Mouse (Mus musculus) ZHBTc4 (cell line): Measurements from ENCODE around the gene Ak7.

Experiments used
- DNase-seq: peaks from one replicate; pipeline ENCODE4 v3.0.0-alpha.2; 2011; ENCODE audit warnings: low read depth, low spot score

Gene Ak7

DNA sequence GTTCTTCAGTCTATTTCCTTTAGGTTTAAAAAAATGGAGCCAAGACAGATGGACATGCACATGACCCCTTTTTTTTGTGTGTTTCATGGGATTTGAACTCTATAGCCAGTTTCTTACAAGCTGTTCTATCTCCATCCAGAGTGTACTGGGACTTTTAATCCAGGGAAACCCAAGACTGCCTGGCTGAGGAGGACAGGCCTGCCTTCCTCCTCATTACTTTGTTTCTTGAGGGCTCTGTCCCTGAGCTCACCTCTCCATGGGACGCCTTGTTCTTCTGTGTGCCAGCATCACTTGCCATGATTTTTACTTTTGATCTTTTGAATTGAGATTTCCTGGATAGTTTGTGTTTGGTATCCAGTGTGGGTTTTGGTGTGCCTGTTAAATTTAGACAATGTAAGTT, 80.3 kb downstream of the Ak7 start:
- no peak for DNase-seq

DNA sequence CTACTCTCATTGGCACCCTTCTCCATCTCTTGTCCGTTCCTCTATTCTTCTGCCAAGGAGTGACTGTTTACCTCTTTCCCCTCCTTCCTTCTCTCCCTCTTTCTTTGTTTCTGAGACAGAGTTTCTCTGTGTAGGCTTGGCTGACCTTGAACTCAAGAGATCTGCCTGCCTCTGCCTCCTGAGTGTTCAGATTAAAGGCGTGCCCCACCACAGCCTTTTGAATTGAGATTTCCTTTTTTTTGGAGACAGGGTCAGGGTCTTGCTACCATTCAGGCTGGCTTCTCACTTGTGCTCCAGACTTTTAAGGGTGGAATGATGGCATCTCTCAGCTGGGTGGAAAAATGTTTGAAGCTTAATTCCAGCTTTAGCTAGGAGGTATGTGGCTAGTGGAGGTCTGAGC, 81.8 kb downstream of the Ak7 start:
- DNase-seq = peak; percentile 72

DNA sequence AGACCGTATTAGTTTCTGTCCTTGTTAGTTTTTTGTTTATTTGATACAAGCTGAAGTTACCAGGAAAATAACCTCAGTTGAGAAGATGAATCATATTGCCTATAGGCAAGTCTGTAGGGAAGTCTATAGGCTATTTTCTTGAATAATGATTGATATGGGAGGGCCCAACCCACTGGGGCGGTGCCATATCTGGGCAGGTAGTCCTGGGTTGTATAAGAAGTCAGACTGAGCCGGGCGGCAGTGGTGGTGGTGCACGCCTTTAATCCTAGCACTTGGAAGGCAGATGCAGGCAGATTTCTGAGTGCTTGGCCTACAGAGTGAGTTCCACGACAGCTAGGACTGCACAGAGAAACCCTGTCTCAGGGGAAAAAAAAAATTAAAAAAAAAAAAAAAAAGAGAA, 84.1 kb downstream of the Ak7 start:
- peak; percentile 44 for DNase-seq

DNA sequence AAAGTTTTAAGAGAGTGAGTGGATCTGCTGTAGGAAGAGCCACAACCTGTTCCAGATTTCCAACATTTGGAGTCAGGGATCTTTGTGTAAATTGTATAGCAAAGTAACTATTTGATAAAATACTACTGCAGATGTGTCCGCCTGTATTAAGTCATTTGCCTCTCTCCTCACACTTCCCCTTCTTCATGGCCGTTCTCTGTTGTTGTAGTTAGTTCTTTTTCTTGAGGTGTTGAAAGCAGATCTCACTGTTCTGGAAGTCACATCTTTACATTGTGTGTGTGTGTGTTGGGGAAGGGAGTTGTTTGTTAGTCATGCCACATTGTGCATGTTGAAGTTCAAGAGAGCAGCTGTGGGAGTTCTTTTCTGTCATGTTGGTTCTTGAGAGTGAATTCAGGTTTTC, 89.1 kb downstream of the Ak7 start:
- no peak for DNase-seq

DNA sequence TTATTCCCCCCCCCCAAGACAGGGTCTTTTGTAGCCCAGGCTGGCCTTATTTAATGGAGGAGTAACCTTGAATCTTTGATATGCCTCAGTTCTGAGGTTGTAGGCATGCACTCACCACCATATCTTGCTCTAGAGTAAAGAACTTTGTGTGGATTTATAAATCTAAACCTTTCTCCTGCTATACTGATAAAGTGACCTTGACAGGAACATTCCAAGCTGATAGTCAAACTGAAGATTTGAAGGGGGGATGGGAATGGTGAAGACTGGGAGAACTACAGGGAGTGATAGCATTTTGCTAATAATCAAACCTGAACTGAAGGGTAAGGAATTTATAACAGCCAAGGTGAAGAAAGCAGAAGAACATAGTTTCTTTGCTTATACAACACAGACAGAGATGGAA, 92.2 kb downstream of the Ak7 start:
- DNase-seq = no peak

DNA sequence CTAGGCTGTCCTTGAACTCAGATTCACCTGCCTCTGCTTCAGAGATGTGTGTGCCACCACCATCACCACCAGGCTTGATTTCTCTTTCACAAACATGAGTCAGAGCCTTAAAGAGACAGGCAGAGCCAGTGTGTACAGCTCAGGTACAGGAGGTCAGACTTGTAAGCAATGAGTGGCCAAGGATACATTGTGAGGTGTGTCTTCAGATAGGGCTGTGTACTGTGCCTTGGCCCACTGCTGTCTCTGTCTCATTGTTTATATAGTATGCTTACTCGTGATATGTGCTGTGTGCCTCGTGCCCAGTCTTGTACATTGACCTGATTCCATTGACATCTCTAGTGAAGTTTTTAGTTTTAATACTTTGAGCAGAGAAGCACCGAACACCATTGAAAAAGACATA, 100.0 kb downstream of the Ak7 start:
- no peak for DNase-seq

DNA sequence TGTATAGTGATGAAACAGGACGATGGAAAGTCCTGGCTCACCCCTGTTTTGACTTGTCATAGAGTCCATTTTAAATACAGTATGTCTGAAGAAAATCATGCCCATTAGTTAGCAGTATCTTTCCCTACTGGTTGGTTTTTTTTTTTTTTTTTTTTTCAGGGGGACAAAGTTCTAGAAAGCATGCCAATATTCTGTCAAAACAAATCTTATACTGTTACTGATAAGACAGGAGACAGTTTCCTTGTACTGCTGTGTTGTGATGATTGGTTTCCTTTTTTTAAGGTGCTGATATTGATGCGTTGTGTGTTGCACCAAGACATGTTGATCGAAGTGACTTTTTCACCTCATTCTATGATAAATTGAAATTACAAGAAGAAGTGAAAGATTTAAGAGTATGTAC, 100.4 kb downstream of the Ak7 start:
- DNase-seq = no peak

DNA sequence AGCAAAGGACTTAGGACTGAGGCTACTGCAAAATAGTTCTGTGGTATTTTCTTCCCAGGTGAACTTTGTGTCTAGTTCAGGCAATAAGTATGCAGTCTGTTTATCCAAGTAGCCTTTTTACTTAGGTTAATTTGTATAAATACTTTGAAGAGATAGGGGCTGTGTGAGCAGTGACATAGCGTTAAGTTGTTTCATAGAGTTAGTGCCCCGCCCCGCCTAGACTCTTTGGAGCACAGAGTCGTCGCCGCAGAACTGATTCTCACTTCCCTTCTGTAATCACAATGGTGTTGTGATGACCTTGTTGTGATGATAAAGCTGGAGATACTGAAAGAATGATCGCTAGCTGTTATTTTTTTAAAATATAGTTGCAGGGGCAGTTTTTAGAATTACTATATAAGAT, 101.6 kb downstream of the Ak7 start:
- no peak for DNase-seq

DNA sequence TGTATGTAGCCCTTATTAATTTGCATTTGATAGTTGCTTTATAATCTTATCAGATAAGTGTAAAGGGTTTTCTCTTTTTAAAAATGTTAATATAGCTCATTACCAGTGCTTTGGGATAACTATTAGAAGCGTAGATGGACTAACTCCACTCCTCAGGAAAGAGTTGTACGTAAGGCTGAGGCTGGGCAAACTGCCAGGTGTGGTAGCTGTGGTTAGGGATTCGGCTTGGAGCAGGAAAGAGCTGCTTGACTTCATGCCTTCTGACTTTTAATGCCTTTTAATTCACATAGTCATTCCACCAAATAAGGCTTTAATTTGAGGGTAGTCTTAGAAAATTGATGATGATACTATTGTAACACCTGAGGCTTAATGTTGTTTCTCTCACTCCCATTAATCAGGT, 103.2 kb downstream of the Ak7 start:
- no peak for DNase-seq

DNA sequence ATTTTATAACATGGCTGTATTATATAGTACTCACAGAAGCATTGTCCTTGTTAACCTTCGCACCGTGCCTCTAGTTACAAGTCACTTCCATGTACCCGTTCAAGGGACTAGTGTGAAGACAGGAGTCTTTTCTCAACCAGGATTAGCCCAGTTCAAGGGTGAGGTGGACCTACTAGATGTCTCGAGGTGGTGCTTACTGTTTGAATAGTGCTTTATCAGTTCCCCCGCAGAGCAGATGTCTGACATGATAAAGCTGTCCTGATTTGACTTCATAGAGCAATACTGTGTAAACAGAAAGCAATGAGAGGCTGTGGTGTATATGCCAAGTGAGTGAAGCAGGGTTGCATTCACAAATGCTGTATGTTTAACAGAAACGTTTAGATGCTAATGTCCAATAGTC, 104.8 kb downstream of the Ak7 start:
- DNase-seq = no peak

DNA sequence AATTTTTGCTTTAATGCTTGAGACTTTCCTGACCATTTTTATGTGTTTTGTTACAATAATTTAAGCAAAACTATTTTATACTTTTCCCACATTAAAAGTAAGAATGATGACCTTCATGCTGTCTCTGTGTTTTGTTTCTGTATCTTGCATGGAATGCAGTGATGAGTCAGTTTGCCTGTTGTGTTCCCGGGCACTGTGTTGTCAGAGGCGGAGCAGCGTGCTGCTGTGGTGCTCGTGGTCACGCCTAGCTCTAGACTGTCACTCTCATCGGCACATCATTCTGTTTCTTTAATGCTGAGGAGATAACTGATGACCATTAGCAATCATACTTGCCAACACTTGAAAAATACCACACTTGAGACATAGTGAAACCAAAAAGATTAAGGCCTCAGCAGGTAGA, 108.2 kb downstream of the Ak7 start:
- no peak for DNase-seq

DNA sequence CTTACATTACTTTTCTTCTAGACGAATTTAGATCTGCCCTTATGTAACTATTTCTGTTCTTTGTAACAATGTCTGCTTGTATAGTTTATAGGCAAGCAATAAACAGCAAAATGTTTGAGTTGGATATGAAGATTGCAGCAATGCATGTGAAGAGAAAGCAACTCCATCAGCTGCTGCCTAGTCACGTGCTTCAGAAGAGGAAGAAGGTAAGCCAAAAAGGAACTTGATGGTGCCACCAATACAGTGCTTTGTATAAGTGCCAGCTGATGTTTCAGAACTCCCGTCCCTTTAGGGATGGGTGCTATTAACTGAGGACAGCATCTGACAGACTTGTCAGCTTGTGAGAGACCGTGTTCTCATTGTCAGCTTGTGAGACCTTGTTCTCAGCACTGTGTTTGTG, 117.7 kb downstream of the Ak7 start:
- DNase-seq = no peak

DNA sequence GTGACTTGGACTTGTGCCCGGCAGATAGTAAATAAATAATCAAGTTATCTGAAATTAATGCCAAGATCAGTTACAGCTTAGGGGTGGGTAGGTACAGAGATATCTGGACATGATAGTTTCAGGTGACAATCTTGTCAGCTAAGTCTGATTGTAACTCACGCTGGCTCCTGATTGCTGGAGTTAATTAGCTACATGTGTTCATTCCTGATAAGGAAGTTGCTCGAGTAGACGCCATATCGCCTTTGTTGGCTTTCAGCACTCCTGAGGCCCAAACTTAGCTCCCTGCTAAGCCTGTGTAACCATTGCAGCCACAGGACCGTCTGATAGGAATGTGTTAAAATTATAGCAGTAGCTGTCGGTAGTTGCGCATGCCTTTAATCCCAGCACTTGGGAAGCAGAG, 119.0 kb downstream of the Ak7 start:
- DNase-seq = no peak

DNA sequence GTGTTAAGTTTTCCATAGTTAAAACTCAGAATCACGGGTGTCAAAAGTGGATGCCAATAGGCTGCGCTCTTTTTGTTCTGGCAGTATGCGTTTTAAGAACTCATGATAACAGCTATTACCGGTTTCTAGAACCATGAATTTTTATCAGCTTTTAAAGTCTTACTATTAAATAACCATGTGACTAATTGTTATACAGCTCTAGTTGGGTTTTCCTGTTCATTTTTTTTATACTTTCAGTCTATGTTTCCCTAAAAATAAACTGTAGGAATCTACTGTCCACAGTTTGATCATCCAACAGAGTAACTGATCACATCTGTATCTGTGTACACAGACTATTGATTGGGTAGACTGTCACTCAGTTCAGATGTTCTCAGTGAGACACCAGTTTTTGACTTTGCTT, 119.5 kb downstream of the Ak7 start:
- no peak for DNase-seq
